Mouse (Mus musculus): ENCODE results near the gene Zdhhc14.

GRCm38 (mm10) chr17:5668456-5668855 is 176.1 kb downstream of the Zdhhc14 start:
- TF ChIP-seq CTCF (IDR thresholded peaks at IDR 0.05; ENCODE audit: low read depth) = no peak
- TF ChIP-seq EP300 (IDR thresholded peaks at IDR 0.05; ENCODE audit: low read depth) = no peak
